Mouse (Mus musculus): ENCODE measurements at regions not wholly inside any gene's neighbourhood (a gene's known extent, or its start where the extent isn't known, plus 50 kb on each side); places are given as distances from the start of the nearest gene placed in this dataset.

DNA sequence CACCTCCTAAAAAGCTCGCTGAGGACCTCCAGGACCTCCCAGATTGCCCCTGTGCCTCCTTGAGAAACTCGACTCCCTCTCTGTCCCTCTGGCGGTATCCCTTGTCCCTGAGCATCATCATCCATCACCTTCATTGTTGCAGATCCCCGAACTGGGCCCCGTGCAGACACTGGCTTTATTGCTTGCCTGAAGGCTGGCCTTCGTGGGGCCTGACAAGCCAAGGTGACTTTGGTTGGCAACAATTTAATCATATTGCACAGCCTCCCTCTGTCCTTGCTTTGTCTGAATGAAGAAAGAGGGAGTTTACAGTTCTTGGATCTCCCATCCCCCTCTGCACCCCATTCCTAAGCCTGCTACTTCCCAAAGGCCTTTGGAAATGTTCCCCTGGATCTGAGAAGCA lies 78.3 kb upstream of the Ajap1 start:
- H3K4me1 ChIP-seq (ENCODE audit: control insufficient read depth, insufficient read depth, low read length) = no peaks in the 10 kb centered on the region
- no peak overlapping the region for H3K4me3 ChIP-seq (ENCODE audit: insufficient read depth, low read length)
- TF ChIP-seq POLR2A (IDR thresholded peaks at IDR 0.05; ENCODE audit: borderline replicate concordance, low read depth, low read length) = no peak
- TF ChIP-seq CTCF (IDR thresholded peaks at IDR 0.05; ENCODE audit: low read depth, low read length) = no peak
- H3K27ac ChIP-seq (ENCODE audit: insufficient read depth, low read depth, low read length) = no peak overlapping the region

DNA sequence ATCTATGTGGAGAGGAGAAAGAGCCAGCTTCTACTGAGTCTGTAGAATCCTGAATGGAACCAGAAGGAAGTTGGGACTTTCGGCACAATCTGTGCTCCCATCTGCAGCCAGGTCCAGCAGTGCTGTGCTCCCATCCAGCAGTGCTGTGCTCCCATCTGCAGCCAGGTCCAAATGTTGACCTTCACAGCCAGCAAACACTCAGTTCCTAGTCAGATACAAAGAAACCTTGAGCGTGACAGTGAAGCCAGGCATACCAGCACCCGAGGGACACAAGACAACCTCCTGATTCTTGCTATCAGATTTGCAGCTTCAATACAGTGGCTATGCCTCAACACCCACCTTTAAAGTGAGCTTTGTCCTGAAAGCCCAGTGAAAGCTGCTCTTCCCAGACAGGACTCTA lies 79.4 kb upstream of the Ajap1 start:
- no peak for TF ChIP-seq CTCF (IDR thresholded peaks at IDR 0.05; ENCODE audit: low read depth, low read length)
- no peak for TF ChIP-seq POLR2A (IDR thresholded peaks at IDR 0.05; ENCODE audit: borderline replicate concordance, low read depth, low read length)
- H3K27ac ChIP-seq (ENCODE audit: insufficient read depth, low read depth, low read length) = no peak overlapping the region
- H3K4me3 ChIP-seq (ENCODE audit: insufficient read depth, low read length) = no peak overlapping the region
- no peaks in the 10 kb centered on the region for H3K4me1 ChIP-seq (ENCODE audit: control insufficient read depth, insufficient read depth, low read length)

DNA sequence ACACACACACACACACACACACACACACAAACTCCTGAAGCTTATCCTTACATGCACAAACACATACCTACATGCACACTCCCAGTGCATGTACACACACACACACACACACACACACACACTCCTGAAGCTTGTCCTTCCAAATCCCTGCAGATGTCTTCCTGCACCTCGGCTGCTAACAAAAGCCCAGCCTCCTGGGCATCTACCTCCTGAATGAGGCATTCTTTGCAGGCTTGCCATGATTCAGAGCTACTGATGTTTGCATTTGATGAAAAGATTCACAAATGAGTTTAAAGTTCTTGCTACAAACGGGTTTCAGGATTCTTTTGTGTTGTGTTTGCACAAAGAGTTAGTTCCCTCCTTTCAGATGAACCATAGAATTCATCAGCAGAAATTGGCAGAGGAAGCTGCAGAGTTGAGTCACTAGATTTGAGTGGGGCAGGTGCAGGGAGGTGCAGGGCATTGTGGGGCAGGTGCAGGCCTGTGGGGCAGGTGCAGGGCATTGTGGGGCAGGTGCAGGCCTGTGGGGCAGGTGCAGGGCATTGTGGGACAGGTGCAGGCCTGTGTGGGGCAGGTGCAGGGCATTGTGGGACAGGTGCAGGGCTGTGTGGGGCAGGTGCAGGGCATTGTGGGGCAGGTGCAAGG lies 84.8 kb upstream of the Ajap1 start:
- Histone ChIP-seq H3K4me3 (ENCODE audit: insufficient read depth, low read length) (no peak overlapping the region), H3K4me1 (ENCODE audit: control insufficient read depth, insufficient read depth, low read length) (no peaks in the 10 kb centered on the region), H3K27ac (ENCODE audit: insufficient read depth, low read depth, low read length) (no peak overlapping the region)
- no peak for TF ChIP-seq CTCF (IDR thresholded peaks at IDR 0.05; ENCODE audit: low read depth, low read length)
- TF ChIP-seq POLR2A (IDR thresholded peaks at IDR 0.05; ENCODE audit: borderline replicate concordance, low read depth, low read length) = no peak

DNA sequence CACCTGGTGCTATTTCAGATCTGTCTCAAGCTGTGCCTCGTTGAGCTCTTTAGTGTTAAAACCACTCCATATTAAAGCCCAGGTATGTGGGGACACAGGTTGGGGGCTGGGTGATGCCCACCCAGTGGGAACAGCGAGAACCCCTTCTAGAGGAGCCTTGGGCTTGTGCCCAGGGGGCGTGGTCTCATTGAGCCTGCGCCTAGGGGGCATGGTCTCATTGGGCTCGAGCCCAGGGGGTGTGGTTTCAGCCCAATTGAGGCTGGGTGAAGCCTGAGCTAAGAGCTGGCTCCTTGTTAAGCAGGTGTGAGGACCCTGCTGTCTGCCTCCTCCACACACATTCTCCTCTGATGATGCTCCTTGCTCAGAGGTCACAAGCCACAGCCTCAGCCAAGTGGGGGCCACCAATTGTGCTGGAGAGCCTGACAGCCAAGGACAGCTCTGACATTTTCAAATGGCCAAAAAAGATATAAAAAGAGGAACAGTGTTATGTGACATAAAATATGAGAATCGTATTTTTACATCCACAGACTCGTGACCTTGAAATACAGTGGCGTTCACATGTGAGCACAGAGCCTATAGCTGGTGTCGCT lies 90.7 kb upstream of the Ajap1 start:
- no peak overlapping the region for H3K27ac ChIP-seq (ENCODE audit: insufficient read depth, low read depth, low read length)
- TF ChIP-seq POLR2A (IDR thresholded peaks at IDR 0.05; ENCODE audit: borderline replicate concordance, low read depth, low read length) (no peak), CTCF (IDR thresholded peaks at IDR 0.05; ENCODE audit: low read depth, low read length) (no peak)
- H3K4me1 ChIP-seq (ENCODE audit: control insufficient read depth, insufficient read depth, low read length) = no peaks in the 10 kb centered on the region
- no peak overlapping the region for H3K4me3 ChIP-seq (ENCODE audit: insufficient read depth, low read length)

DNA sequence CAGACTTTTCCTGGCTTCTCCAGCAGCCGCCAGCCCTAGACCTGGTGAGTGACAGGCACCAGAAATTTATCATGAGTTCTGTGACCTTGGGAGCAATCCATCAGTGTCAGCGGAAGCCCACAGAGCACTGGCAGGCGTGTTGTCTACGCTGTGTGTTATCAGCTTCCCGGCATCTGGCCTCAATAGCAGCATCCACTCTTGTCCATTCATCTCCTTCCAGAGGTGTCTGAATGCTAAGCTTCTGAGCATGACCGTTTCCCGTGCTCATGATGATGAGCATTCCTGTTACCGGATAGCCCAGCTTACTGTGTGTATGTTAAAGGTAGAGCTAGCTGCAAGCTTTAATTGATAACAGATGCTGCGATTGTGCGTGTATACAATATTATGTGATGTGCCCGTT lies 110.7 kb upstream of the Ajap1 start:
- H3K4me1 ChIP-seq (ENCODE audit: control insufficient read depth, insufficient read depth, low read length) = no peaks in the 10 kb centered on the region
- no peak overlapping the region for H3K4me3 ChIP-seq (ENCODE audit: insufficient read depth, low read length)
- no peak for TF ChIP-seq POLR2A (IDR thresholded peaks at IDR 0.05; ENCODE audit: borderline replicate concordance, low read depth, low read length)
- TF ChIP-seq CTCF (IDR thresholded peaks at IDR 0.05; ENCODE audit: low read depth, low read length) = no peak
- no peak overlapping the region for H3K27ac ChIP-seq (ENCODE audit: insufficient read depth, low read depth, low read length)

DNA sequence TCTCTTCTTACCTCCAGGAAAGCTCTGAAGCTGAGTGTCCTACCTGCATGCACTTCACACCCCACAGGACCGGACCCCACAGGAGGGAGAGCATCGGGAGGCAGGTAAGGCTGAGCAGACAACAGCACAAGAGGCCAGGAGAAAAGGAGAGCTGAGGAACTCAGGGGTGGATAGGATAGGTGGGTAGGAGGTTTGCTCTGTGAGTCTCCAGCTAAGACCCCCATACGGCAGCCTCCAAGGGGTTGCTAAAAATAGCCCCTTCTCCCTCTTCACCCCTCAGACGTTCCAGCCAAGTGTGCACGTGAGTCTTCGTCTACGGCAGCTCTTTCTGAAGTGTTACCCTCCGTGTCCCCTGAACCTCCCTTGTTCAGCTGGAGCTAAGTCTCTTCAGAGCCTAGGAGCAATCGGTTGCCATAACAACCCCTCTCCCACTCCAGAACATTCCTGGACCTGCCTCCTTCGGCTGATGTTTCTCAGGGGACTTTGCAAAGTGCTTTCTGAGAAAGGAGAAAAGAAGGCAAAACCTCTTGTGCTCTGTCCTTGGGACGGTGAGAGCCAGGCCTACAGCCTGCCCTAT lies 117.3 kb upstream of the Ajap1 start:
- H3K27ac ChIP-seq (ENCODE audit: insufficient read depth, low read depth, low read length) = no peak overlapping the region
- H3K4me1 ChIP-seq (ENCODE audit: control insufficient read depth, insufficient read depth, low read length) = no peaks in the 10 kb centered on the region
- H3K4me3 ChIP-seq (ENCODE audit: insufficient read depth, low read length) = no peak overlapping the region
- no peak for TF ChIP-seq POLR2A (IDR thresholded peaks at IDR 0.05; ENCODE audit: borderline replicate concordance, low read depth, low read length)
- no peak for TF ChIP-seq CTCF (IDR thresholded peaks at IDR 0.05; ENCODE audit: low read depth, low read length)

DNA sequence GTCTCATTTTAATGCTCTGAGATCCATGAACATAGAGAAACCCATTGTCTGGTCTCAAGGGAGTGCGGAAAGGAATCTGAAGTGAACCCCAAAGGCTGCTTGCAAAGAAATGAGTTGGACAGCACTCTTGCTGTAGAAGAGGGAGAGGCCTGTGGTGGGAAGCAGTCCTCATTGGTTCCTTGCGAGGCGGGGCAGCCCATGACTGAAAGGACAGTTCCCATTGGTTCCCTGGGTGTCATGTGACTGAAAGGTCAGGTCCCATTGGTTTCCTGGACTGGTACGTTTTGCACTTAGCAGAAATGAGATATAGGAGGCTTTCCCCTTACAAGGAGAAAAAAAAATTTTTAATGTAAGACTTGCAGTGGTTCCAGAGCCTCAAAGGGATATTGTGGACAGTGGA lies 119.9 kb upstream of the Ajap1 start:
- no peaks in the 10 kb centered on the region for H3K4me1 ChIP-seq (ENCODE audit: control insufficient read depth, insufficient read depth, low read length)
- TF ChIP-seq POLR2A (IDR thresholded peaks at IDR 0.05; ENCODE audit: borderline replicate concordance, low read depth, low read length) (no peak), CTCF (IDR thresholded peaks at IDR 0.05; ENCODE audit: low read depth, low read length) (no peak)
- no peak overlapping the region for H3K4me3 ChIP-seq (ENCODE audit: insufficient read depth, low read length)
- H3K27ac ChIP-seq (ENCODE audit: insufficient read depth, low read depth, low read length) = no peak overlapping the region

DNA sequence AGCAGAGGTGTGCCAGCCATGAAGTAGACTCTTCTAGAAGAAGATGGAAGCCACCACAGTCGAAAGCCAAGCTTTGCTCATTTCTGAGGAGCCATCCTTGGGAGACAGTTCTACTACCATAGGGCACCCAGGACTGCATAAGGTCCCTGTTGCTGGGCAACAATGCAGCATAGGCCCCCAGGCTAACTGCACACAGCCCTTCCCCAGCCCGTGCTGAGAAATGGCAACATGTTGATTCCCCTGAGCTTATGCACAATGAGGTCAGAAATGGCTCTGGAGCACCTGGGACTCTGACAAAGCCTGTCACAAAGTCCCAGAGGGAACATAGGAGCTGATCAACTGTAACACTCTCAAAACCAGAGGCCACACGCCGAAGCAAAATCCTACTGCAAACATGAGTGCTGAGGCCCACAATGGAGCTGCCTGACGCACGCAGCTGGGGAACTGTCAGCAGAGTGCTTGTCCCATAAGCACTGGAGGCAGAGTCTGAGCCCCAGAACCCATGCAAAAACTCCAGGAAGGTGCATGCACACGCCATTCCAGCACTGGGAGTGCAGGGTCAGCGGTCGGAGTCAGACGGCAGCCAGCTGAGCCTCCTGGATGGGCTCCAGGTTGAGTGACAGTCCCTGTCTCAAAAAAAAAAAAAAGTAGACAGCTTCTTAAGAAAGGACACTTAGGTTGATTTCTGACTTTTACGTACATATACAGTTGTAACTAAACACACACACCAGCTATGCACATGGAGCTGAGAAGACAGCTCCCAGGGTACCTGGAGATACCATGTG lies 120.6 kb upstream of the Ajap1 start:
- H3K4me1 ChIP-seq (ENCODE audit: control insufficient read depth, insufficient read depth, low read length) = no peaks in the 10 kb centered on the region
- H3K4me3 ChIP-seq (ENCODE audit: insufficient read depth, low read length) = no peak overlapping the region
- no peak for TF ChIP-seq POLR2A (IDR thresholded peaks at IDR 0.05; ENCODE audit: borderline replicate concordance, low read depth, low read length)
- no peak for TF ChIP-seq CTCF (IDR thresholded peaks at IDR 0.05; ENCODE audit: low read depth, low read length)
- H3K27ac ChIP-seq (ENCODE audit: insufficient read depth, low read depth, low read length) = no peak overlapping the region

DNA sequence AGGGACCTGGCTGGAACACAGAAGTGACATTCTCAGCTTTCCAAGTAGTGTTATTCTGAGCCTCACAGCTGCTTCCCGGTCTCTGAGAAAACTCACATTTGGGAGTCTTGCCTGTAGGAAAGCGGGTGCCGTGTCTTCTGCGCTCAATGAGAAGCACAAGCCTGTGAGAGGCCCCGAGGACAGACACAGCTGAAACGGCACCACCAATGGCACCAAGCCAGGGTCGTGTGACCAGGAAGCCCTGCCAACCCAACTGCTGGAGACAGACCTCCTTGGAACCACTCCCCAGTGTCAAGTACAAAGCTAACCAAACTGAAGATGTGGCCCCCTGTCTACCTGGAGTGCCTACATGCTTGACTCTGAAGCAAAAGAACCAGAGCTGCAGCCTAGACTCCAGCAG lies 121.3 kb upstream of the Ajap1 start:
- TF ChIP-seq CTCF (IDR thresholded peaks at IDR 0.05; ENCODE audit: low read depth, low read length) = no peak
- TF ChIP-seq POLR2A (IDR thresholded peaks at IDR 0.05; ENCODE audit: borderline replicate concordance, low read depth, low read length) = no peak
- Histone ChIP-seq H3K4me3 (ENCODE audit: insufficient read depth, low read length) (no peak overlapping the region), H3K27ac (ENCODE audit: insufficient read depth, low read depth, low read length) (no peak overlapping the region), H3K4me1 (ENCODE audit: control insufficient read depth, insufficient read depth, low read length) (no peaks in the 10 kb centered on the region)
